Mouse (Mus musculus) stomach, postnatal 0 days (tissue): Measurements from ENCODE around the gene Morf4l1. TPM values are rescaled to one million over a fixed set of nuclear protein-coding genes. Genes with fewer than 3 reads are reported as not detected.

ENCODE experiments used
- ATAC-seq: fragments of 200-750 bp; cut with Nextera tagmentation; 2 replicates; pipeline ENCODE4 v1.8.0; 2017; ENCODE audit not compliant: low FRiP score, low TSS enrichment
- DNase-seq: peaks from one replicate; pipeline ENCODE4 v3.0.0-alpha.2; 2016; ENCODE audit warnings: low spot score
- H3K27ac ChIP-seq: fragments of 300-500 bp; sonication (generic); replicated peaks from 2 replicates; pipeline ENCODE4 v1.5.1; 2014; ENCODE audit warnings: mild to moderate bottlenecking, control low read depth
- H3K27me3 ChIP-seq: fragments of 300-500 bp; sonication (generic); 2 replicates; pipeline ENCODE4 v1.6.1; 2014; ENCODE audit warnings: low read length; ENCODE audit not compliant: control insufficient read depth, insufficient read depth
- H3K36me3 ChIP-seq: fragments of 300-500 bp; sonication (generic); 2 replicates; pipeline ENCODE4 v1.6.1; 2014; ENCODE audit warnings: low read length, mixed read lengths; ENCODE audit not compliant: control insufficient read depth, insufficient read depth
- H3K4me1 ChIP-seq: fragments of 300-500 bp; sonication (generic); replicated peaks from 2 replicates; pipeline ENCODE4 v1.6.1; 2014; ENCODE audit warnings: antibody characterized with exemption; ENCODE audit not compliant: control insufficient read depth, insufficient read depth
- H3K4me2 ChIP-seq: fragments of 300-500 bp; sonication (generic); replicated peaks from 2 replicates; pipeline ENCODE4 v1.6.1; 2014; ENCODE audit warnings: low read depth, mild to moderate bottlenecking, control low read depth, moderate library complexity
- H3K4me3 ChIP-seq: fragments of 300-500 bp; sonication (generic); 2 replicates; pipeline ENCODE4 v1.5.1; 2014; ENCODE audit warnings: low read depth, low read length, control low read depth
- H3K9ac ChIP-seq: fragments of 300-500 bp; sonication (generic); 2 replicates; pipeline ENCODE4 v1.6.1; 2014; ENCODE audit warnings: mild to moderate bottlenecking, low read length, control low read depth, mixed read lengths
- H3K9me3 ChIP-seq: fragments of 300-500 bp; sonication (generic); 2 replicates; pipeline ENCODE4 v1.6.1; 2016; ENCODE audit warnings: low read length; ENCODE audit not compliant: control insufficient read depth
- CTCF ChIP-seq: IDR thresholded peaks from 2 replicates; pipeline ENCODE4 v1.5.1; 2016; ENCODE audit warnings: antibody characterized with exemption, low read depth, mild to moderate bottlenecking, moderate library complexity
- EP300 ChIP-seq: optimal IDR thresholded peaks from 2 replicates; pipeline ENCODE3; 2016; ENCODE audit warnings: antibody characterized with exemption
- WGBS: fragments of 180-500 bp; shearing (Covaris S2); extraction: QIAGEN DNeasy Blood & Tissue Kit; methylation state at CpG from one replicate; pipeline ENCODE4 v1.1.7; 2014; 5-methylcytosine and 5-hydroxymethylcytosine counted together
- polyA plus RNA-seq: library from polyadenylated mRNA; unstranded; fragments of >200 nt; fragmentation: Nextera tagmentation; extraction: Ambion mirVana; gene quantifications from 2 replicates; pipeline ENCODE4 v1.2.1, GENCODE M21; 2015

Gene Morf4l1
- polyA plus RNA-seq, 1 experiment from 2014 or later = 225 TPM

DNA sequence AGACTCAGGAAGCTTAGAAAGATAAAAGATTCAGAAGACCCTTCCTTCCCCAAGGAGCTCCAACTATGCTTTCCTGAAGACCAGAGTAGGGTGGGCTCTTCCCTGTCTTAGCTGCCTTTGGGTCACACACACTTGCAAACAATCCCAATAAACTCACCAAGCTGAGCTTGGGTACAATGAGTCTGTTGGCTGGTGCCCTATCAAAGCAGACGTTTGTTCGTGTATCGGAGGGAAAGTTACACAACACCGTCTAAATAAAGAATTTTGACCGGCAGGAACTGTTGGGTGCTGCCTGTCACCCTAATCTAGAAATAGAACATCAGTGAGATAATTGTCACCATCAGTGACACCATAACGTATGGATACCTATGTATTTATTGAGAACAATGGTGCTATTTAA lies 12.6 kb upstream of the Morf4l1 start:
- H3K4me1 ChIP-seq = no peaks in the 10 kb centered on the region
- no peaks in the 10 kb centered on the region for H3K9me3 ChIP-seq
- TF ChIP-seq CTCF = no peak
- TF ChIP-seq EP300 = no peak
- WGBS = 68% methylated on average over 6 of the region's 6 CpGs
- no peaks in the 10 kb centered on the region for H3K27me3 ChIP-seq
- no peak overlapping the region for H3K4me2 ChIP-seq
- ATAC-seq (no peak), DNase-seq (no peak)
- no peak overlapping the region for H3K27ac ChIP-seq
- H3K4me3 ChIP-seq = no peak overlapping the region
- no peak overlapping the region for H3K9ac ChIP-seq
- no peaks in the 10 kb centered on the region for H3K36me3 ChIP-seq

DNA sequence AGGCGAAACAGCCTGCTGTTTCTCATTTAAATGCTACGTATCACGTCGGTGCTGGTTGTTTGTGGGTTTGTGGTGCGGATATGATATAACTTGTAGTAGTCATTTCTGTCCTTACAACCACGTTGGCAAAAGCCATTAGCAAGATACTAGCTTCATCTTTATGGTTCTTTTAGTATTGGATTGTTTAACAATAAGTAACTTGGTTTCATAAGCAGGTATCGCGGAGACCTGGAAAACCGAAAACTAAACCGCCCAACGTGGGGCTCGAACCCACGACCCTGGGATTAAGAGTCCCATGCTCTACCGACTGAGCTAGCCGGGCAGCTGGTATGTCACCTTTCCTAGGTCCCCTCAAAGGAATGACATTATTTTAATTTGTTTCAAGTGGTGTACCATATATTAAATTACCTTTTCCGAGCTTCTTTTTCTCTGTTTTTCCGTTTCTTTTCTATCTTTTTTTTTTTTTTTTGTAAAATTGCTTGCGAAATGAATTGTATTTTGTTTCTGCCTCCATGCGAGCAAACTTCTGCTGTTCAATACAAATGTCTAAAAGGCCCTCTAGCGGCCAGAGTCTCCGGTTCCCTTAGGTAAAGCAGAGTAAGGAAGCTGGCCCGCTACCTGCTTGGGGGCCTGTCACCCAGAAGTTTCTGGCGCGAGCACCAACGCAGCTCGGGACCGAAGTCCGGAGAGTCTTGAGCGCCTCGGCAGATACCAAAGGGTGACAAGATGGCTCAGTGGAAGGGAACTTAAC lies 11.9 kb upstream of the Morf4l1 start:
- no peaks in the 10 kb centered on the region for H3K9me3 ChIP-seq
- peak overlapping the region; percentile 33 for H3K4me2 ChIP-seq
- no peaks in the 10 kb centered on the region for H3K4me1 ChIP-seq
- ATAC-seq (peak; percentile 41; the same call in 1 of the 2 replicates), DNase-seq (peak; percentile 77)
- TF ChIP-seq CTCF (peak; percentile 74), EP300 (no peak)
- 2% methylated on average over 30 of the region's 30 CpGs for WGBS
- no peak overlapping the region for H3K9ac ChIP-seq
- no peaks in the 10 kb centered on the region for H3K36me3 ChIP-seq
- no peak overlapping the region for H3K27ac ChIP-seq
- H3K27me3 ChIP-seq = no peaks in the 10 kb centered on the region
- 0 out of 2 replicates have a peak overlapping the region, but pooled peaks have one; percentile 14 for H3K4me3 ChIP-seq

DNA sequence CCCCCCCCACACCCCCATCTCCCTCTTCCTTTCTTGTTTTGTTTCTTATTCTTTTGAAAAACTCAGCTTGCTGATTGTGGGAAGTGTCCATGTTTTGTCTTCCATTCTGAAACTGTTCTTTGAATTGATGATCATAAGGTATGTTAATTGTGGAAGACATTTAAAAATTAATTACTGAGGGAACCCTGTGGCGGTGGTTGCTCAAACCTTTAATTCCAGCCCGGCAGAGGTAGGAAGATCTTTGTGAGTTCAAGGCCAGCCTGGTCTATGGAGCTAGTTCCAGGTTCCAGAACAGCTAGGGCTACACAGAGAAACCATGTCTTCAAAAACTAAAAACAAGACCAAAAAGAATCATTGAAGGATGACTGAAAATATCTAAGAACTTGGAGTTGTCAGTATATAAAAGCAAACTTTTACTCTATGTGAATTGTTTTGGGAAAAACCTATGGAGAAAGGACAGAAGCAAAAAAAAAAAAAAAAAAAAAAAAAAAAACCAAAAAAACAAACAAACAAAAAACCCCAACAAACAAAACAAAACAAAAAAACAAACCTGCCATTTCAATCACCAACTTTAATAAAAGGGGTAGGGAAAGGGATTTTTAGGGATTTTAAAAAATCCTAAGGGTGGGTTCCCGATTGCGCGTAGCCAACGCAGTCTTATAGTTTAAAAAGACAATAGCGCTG lies 11.0 kb upstream of the Morf4l1 start:
- Histone ChIP-seq H3K4me1 (no peaks in the 10 kb centered on the region), H3K27me3 (no peaks in the 10 kb centered on the region), H3K4me3 (0 out of 2 replicates have a peak overlapping the region, but pooled peaks have one; percentile 14), H3K36me3 (no peaks in the 10 kb centered on the region), H3K9me3 (no peaks in the 10 kb centered on the region), H3K27ac (no peak overlapping the region), H3K9ac (no peak overlapping the region), H3K4me2 (peak overlapping the region; percentile 33; the same call in 1 of the 2 replicates)
- DNase-seq (no peak), ATAC-seq (no peak)
- TF ChIP-seq EP300 = no peak
- no peak for TF ChIP-seq CTCF
- WGBS = 36% methylated on average over 7 of the region's 7 CpGs

DNA sequence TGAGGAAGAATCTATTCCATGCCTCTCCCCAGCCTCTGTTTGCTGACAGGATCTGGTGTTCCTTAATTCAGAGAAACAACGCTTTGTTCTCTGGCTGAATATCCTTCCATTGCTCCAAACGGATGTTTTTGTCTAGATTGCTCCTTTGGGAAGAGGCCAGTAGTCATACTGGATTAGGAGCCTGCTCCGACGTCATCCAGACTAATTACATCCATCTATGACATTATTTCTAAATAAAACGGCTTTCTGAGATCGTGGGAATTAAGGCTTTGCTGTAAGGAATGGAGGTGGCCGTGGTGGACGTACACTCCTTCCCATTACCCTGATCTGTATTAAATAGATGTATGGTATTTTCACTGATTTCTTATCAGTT lies 10.3 kb upstream of the Morf4l1 start:
- H3K4me3 ChIP-seq = no peak overlapping the region
- ATAC-seq = peak; percentile 18; the same call in 1 of the 2 replicates
- H3K27ac ChIP-seq = no peak overlapping the region; the same call in 1 of the 2 replicates
- H3K4me2 ChIP-seq = no peak overlapping the region; the same call in 1 of the 2 replicates
- H3K36me3 ChIP-seq = no peaks in the 10 kb centered on the region
- no peak overlapping the region for H3K9ac ChIP-seq
- WGBS = 21% methylated on average over 8 of the region's 8 CpGs
- no peaks in the 10 kb centered on the region for H3K27me3 ChIP-seq
- TF ChIP-seq EP300 (no peak), CTCF (no peak)
- no peak for DNase-seq
- H3K9me3 ChIP-seq = no peaks in the 10 kb centered on the region
- H3K4me1 ChIP-seq = no peaks in the 10 kb centered on the region

DNA sequence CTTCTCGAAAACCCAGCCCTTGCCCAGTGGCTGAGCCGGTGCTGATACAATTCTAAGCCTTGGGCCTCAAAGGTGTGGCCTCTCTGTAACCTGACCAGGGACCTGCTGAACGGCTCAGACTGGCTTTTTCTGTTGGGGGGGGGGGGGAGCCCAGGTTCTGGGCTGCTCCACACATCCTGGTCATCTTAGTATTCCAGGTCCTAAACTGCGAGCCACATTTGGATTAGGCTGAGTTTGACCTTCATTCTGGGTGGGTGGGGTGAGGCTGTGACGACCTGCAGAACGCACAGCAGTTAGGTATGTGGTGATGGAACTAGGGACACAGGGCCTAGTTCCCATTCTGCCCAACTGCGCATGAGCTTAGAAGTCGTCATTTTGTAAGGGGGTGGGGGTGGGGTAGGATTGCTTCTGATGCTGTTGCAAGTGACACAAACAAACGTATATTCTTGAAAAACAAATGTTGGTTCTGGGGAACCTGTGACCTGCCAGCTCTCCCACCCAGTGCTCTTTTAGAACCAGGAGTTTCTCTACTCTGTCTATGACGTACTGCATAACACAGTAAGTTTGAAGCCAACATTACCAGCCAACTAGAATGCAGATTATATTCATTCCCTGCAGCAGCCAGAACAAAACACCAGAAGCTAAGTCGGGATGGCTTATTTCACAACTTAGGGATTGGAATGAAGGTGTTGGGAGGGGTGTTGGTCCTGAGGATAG lies 9.7 kb upstream of the Morf4l1 start:
- H3K36me3 ChIP-seq = no peaks in the 10 kb centered on the region
- WGBS = 33% methylated on average over 11 of the region's 11 CpGs
- DNase-seq (peak; percentile 57), ATAC-seq (peak; percentile 80)
- no peak overlapping the region for H3K4me3 ChIP-seq
- TF ChIP-seq EP300 (no peak), CTCF (no peak)
- no peaks in the 10 kb centered on the region for H3K27me3 ChIP-seq
- no peak overlapping the region; the same call in 1 of the 2 replicates for H3K4me2 ChIP-seq
- H3K27ac ChIP-seq = no peak overlapping the region; the same call in 1 of the 2 replicates
- no peaks in the 10 kb centered on the region for H3K4me1 ChIP-seq
- H3K9me3 ChIP-seq = no peaks in the 10 kb centered on the region
- no peak overlapping the region for H3K9ac ChIP-seq
